Comparison of ENCODE assay signal across 19 mouse cellular contexts in genomic region chr16:21786317-21786716, GRCm38 (mm10).
"Had no signal": no experiment of that assay in that cellular context is flagged by ENCODE, and none has a peak within 500 bp of the region (broad histone marks: within the 10 kb centered on the region; RNA-seq: fewer than 3 reads in every experiment).

No protein-coding gene starts in this region.

- H3K27ac ChIP-seq: hindbrain, postnatal 0 days; kidney, embryonic 15.5 days; macrophage; midbrain, embryonic 12.5 days; midbrain, embryonic 15.5 days; neural tube, embryonic 12.5 days; neural tube, embryonic 15.5 days; stomach, postnatal 0 days had no signal

- H3K4me3 ChIP-seq: kidney, embryonic 15.5 days; midbrain, embryonic 12.5 days; midbrain, embryonic 15.5 days; neural tube, embryonic 12.5 days; neural tube, embryonic 15.5 days had no signal

- H3K4me2 ChIP-seq: neural tube, embryonic 12.5 days had no signal

- H3K36me3 ChIP-seq: kidney, embryonic 15.5 days; midbrain, embryonic 12.5 days; midbrain, embryonic 15.5 days; neural tube, embryonic 12.5 days; neural tube, embryonic 15.5 days had no signal

- H3K27me3 ChIP-seq: kidney, embryonic 15.5 days; midbrain, embryonic 15.5 days; neural tube, embryonic 12.5 days; neural tube, embryonic 15.5 days had no signal

- ATAC-seq: hindbrain, postnatal 0 days; inflammation-experienced regulatory T-cells, adult 6 months; lung, postnatal 0 days had no signal

- H3K9ac ChIP-seq: kidney, embryonic 15.5 days; lung, embryonic 14.5 days; midbrain, embryonic 15.5 days; neural tube, embryonic 12.5 days; neural tube, embryonic 15.5 days had no signal

- H3K9me3 ChIP-seq: kidney, embryonic 15.5 days; midbrain, embryonic 12.5 days; midbrain, embryonic 15.5 days; neural tube, embryonic 12.5 days; neural tube, embryonic 15.5 days had no signal

- DNase-seq: kidney, adult 11 months; kidney, postnatal 10 days; kidney, postnatal 4 days; lung, embryonic 14.5 days; right cerebral cortex, adult 18-20 months; right cerebral cortex, postnatal 14 days; right cerebral cortex, postnatal 4 days; thymus, adult 18-20 months; thymus, postnatal 36 days had no signal
